Mouse (Mus musculus): ENCODE measurements around the gene Lce3d.
A peak's percentile ranks its signal among the peaks of the same experiment; 100 is the strongest.

Lce3d gene

DNA sequence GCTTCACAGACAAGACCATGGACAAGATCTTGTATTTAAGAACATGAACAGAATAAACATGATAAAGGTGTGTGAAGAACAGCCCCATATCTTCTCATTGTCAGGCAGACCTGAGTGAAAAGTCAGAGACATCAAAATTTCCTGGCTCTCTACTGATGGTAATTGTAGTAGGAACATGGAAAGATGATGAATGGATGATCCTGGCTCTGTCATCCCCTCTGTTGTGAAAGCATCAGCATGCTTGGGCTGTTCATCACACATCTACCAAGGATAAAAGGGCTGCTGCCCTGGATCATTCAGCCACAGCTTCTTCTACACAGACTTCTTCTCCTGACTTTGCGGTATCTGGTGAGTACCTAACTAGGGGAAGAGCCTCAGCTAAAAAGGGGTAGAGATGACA, at the start of gene Lce3d:
Gene Lce3d, plus strand, starts transcription at position 301 of the 400 bp plus-strand sequence.
- no peak for DNase-seq

DNA sequence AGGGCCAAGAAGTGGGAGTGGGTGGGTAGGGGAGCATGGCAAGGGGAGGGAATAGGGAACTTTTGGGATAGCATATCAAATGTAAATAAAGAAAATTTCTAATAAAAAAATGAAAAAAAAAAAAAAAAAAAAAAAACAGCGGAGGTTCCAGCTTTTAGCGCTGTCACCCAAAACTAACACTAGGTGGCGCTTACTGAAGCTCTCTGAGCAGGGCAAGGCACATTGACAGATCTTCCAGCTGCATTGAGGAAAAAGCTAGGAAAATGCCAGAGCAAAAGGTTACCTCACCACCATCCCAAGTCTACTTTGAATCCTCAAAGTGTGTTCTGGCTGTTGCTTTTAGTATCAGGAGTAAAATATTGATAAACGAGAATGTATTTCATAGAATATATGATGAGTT, 49.6 kb upstream of the Lce3d start:
- no peak for DNase-seq

DNA sequence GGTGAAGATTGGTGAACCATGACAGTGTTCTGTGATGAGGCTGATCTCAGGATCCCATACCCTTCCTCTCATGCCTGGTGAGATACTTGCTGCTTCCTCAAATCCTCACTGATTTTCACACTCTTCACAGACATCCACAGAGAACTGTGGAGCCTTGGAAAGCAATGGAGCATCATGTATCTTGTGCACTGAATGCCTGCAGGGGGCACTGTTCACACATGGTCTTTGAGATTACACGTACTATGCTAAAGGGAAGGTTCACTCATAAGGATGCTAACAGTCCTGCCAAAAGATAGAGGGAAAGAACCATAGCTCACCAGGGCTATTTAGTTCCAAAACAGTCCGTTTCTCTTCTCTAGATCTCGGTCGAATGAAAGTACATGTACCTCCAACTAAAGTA, 36.8 kb upstream of the Lce3d start:
- no peak for DNase-seq

DNA sequence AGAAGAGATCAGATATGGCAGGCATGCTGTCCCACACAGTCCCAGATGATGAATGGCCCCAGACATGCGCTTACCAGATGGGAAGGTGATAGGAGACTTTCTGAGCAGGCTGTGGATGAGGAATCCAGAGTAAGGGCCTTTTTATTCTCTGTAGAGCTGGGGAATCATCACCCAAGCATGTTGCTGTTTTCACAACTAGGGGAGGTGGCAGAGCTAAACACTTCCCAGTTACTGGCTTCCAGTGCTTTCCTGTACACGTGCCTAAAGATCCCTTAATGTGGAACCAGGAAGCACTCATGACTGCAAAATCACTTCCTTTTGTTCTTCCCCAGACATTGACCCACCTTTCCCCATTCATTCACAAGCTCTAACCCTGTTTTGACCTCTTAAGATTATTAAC, 31.1 kb upstream of the Lce3d start, which contains the start of gene Lce3a:
Gene Lce3a, minus strand, starts transcription at position 101 of the 400 bp plus-strand sequence.
- no peak for DNase-seq

DNA sequence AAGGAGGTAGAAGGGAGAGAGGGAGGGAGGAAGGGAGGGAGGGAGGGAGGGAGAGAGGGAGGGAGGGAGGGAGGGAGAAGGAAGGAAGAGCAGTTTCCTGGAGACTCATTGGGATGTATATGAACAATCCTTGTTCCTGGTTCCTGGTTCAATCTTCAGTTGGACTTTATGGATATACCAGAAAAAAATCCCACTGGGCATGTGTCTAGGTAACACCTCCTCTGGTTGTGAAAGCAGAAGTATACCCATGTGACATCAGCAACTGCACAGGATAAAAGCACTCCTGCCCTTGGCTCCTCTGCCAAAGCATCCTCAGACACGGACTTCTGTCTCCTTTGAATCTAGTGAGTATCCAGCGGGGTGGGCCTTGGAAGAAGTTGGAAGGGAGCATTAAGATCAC, 24.5 kb upstream of the Lce3d start, which contains the start of gene Lce3b:
Gene Lce3b, plus strand, starts transcription at position 301 of the 400 bp plus-strand sequence.
- no peak for DNase-seq

DNA sequence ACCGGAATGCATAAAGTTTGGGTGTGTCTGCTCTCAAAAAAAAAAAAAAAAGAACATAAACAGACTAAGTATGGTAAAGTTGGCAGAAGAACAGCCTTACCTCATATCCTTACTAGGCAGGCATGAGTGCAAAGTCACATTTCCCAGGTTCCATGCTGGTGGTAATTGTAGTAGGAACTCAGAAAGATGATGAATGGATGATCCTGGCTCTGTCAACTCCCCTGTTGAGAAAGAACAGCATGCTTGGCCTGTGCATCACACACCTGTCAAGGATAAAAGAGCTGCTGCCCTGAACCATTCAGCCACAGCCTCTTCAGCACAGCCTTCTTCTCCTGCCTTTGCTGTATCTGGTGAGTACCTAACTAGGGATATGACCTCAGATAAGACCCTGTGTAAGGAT, 13.0 kb upstream of the Lce3d start, which contains the start of gene Lce3c:
Gene Lce3c, plus strand, starts transcription at position 301 of the 400 bp plus-strand sequence.
- no peak for DNase-seq

DNA sequence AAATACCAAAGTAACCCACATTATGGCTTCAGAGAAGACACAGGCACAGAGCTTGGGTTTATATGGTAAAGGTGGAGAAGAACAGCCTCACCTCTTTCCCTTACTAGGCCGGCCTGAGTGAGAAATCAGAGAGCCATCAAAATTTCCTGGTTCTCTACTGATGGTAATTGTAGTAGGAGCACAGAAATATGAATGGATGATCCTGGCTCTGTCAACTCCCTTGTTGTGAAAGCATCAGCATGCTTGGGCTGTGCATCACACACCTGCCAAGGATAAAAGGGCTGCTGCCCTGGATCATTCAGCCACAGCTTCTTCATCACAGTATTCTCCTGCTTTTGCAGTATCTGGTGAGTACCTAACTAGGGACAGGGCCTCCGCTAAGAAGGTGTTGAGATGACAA, 9.6 kb downstream of the Lce3d start, which contains the start of gene Lce3e:
Gene Lce3e, plus strand, starts transcription at position 301 of the 400 bp plus-strand sequence.
- DNase-seq = no peak

DNA sequence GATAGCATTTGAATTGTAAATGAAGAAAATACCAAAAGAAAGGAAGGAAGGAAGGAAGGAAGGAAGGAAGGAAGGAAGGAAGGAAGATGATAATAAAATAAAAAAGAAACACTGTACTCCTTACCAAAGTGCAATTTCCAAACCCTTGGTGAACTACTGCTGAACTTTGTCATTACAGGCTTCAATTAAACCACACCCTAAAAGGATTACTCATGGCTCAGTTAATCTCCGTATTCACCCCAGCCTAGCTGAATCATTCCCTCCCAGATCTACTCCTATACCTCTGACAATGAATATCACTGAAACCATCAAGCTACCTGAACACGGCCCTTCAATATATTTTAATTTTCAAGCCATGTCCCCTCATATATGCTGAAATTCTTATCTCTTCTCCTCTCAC, 21.3 kb downstream of the Lce3d start:
- DNase-seq = no peak

DNA sequence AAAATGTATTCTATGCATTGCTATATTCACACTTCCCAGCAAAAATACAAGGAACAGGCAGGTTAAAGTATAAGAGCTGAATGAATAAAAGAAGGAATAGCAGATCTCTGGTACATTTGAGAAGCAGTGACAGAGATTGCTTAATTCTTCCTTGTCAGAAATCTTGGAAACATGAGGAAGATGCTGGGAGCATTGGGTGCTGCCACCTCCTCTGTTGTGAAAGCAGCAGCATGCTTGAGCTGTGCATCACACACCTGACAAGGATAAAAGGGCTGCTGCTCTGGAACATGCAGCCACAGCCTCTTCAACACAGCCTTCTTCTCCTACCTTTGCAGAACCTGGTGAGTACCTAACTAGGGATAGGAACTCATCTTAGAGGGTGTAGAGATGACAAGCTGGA, 34.7 kb downstream of the Lce3d start, which contains the start of gene Lce3f:
Gene Lce3f, plus strand, starts transcription at position 301 of the 400 bp plus-strand sequence.
- DNase-seq = no peak

DNA sequence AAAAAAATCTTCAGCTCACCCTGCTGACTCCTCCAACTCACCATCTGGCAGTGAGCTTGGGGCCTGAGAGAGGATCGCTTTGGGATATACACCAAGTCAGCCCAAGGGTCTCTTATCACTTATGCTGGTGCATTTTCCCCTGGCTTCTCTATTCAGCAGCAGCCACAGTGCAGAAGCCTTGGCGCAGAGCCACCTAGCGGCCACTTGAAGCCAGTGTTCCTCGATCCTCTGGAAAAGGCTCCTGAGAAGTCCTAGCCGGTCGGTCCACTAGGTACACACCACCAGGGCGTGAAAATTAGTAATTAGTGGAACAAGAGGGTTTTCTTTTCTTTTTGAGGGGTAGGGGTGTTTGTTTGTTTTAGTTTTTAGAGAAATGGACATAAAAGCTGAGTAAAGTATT, 41.5 kb downstream of the Lce3d start:
- DNase-seq = peak; percentile 24

DNA sequence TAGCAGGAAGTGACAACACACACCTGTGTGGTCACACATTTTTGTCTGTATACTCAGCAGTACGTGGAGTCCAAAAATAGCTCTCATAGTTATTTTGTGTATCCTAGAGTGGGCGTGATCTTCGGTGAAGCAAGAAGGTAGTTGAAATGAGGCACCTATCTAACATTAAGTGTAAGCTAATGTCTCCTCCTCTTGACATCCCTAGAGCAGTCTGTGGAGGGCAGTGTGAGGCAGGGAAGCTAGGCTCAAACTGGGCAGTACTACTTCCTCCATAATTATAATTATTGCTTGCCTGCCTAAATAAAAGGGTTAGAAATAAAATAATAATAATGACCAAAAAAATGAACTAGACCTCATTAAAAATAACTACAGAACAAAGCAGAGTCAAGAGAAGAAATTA, 43.4 kb downstream of the Lce3d start:
- no peak for DNase-seq

DNA sequence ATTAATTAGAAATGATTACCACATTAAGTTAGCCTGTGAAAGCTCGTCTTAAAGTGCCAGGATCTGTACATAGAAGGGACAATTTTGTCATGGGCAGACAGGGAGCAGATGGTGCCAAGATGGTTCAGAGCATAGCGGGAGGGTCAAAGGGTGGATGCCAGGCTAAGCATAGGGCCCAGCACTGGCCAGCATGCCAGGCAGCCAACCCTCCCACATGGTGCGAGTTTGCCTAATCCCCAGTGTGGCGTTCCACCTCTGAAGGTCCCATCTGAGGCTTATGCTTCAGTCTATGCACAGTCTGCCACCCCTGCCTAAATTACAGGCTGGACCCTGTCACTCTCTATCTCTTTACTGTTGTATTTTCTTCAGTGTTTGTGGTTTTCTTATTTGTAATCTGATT, 45.7 kb downstream of the Lce3d start:
- no peak for DNase-seq

Data from cerebellum, adult 8-10 months (tissue).